ENCODE assay signal across 38 mouse cellular contexts in genomic region chr4:136588003-136588402, GRCm38 (mm10). TPM values are rescaled to one million over a fixed set of nuclear protein-coding genes. Genes with fewer than 3 reads are reported as not detected.
DNase-seq lines count a peak whose midpoint lies in the region; ATAC-seq and TF ChIP-seq lines count a peak whose summit lies in the region.
"Had no signal": no experiment of that assay in that cellular context is flagged by ENCODE, and none has a peak within 500 bp of the region (broad histone marks: within the 10 kb centered on the region; RNA-seq: fewer than 3 reads in every experiment).

No protein-coding gene starts in this region.

- H3K9ac ChIP-seq in liver, embryonic 14.5 days (replicated peaks): 0 out of 2 replicates have a peak overlapping the region, but pooled peaks have one; percentile 7
- no peak overlapping the region for H3K9ac ChIP-seq in forebrain, embryonic 15.5 days (replicated peaks)
- no peak overlapping the region for H3K9ac ChIP-seq in forebrain, postnatal 0 days
- H3K9ac ChIP-seq: embryonic facial prominence, embryonic 13.5 days; forebrain, embryonic 13.5 days; heart, embryonic 13.5 days; hindbrain, embryonic 14.5 days; midbrain, embryonic 12.5 days had no signal

- no peak for DNase-seq in liver, embryonic 14.5 days (ENCODE audit: low read depth in 3 of 3, low spot score in 3 of 3)
- no peak for DNase-seq in forebrain, postnatal 0 days
- DNase-seq: adrenal gland, adult 2 months; cerebellum, adult 11 months; cerebellum, adult 9-10 months; gastrocnemius, postnatal 36 days; heart, postnatal 10 days; kidney, adult 11 months; kidney, postnatal 14 days; lung, postnatal 4 days; retina, postnatal 1 day; right cerebral cortex, postnatal 14 days had no signal

- no peak for ATAC-seq in megakaryocyte, adult 5-6 weeks (ENCODE audit: poor library complexity, severe bottlenecking)
- ATAC-seq in common myeloid progenitor, adult 5-6 weeks (replicated peaks; ENCODE audit: low read depth, poor library complexity, severe bottlenecking): 0 out of 2 replicates have a peak, but pooled peaks have one; percentile 32
- ATAC-seq in liver, embryonic 14.5 days (ENCODE audit: insufficient read depth): peak; percentile 65
- ATAC-seq in forebrain, embryonic 15.5 days (replicated peaks): no peak
- no peak for ATAC-seq in forebrain, postnatal 0 days
- ATAC-seq in granulocyte monocyte progenitor cell, adult 5-6 weeks (replicated peaks; ENCODE audit: poor library complexity, severe bottlenecking): no peak
- ATAC-seq: activated CD4-positive, CD25-positive, alpha-beta regulatory T cell, adult 4 months; forebrain, embryonic 13.5 days had no signal

- peak overlapping the region; percentile 51 for H3K4me2 ChIP-seq in liver, embryonic 14.5 days (ENCODE audit: low read depth)
- H3K4me2 ChIP-seq in forebrain, embryonic 15.5 days (replicated peaks): no peak overlapping the region
- no peak overlapping the region for H3K4me2 ChIP-seq in forebrain, postnatal 0 days (ENCODE audit: low read depth)
- H3K4me2 ChIP-seq: embryonic facial prominence, embryonic 13.5 days; forebrain, embryonic 13.5 days; heart, embryonic 13.5 days; hindbrain, embryonic 14.5 days; midbrain, embryonic 12.5 days had no signal

- H3K27me3 ChIP-seq in megakaryocyte, embryonic 14.5 days (replicated peaks): no peaks in the 10 kb centered on the region
- H3K27me3 ChIP-seq in liver, embryonic 14.5 days (ENCODE audit: control insufficient read depth, insufficient read depth, low read length): no peaks in the 10 kb centered on the region
- H3K27me3 ChIP-seq in forebrain, embryonic 15.5 days: no peaks in the 10 kb centered on the region
- H3K27me3 ChIP-seq in forebrain, postnatal 0 days (ENCODE audit: insufficient read depth, low read length): no peaks in the 10 kb centered on the region
- H3K27me3 ChIP-seq: embryonic facial prominence, embryonic 13.5 days; forebrain, embryonic 13.5 days; heart, embryonic 13.5 days; midbrain, embryonic 12.5 days had no signal

- WGBS in liver, embryonic 14.5 days (ENCODE audit: insufficient replicate concordance): 14% methylated on average over 4 of the region's 4 CpGs
- 95% methylated on average over 4 of the region's 4 CpGs for WGBS in forebrain, embryonic 15.5 days
- 96% methylated on average over 4 of the region's 4 CpGs for WGBS in forebrain, postnatal 0 days

- peaks cover 61% of the 10 kb centered on the region for H3K36me3 ChIP-seq in megakaryocyte, embryonic 14.5 days (replicated peaks; ENCODE audit: low read length)
- H3K36me3 ChIP-seq in liver, embryonic 14.5 days (replicated peaks; ENCODE audit: control insufficient read depth, insufficient read depth, low read depth): peaks cover 2% of the 10 kb centered on the region; the same call in 1 of the 2 replicates
- peaks cover 13% of the 10 kb centered on the region; the same call in 1 of the 2 replicates for H3K36me3 ChIP-seq in forebrain, embryonic 15.5 days
- peaks cover 2% of the 10 kb centered on the region; the same call in 1 of the 2 replicates for H3K36me3 ChIP-seq in forebrain, postnatal 0 days (ENCODE audit: insufficient read depth)

- peaks cover 68% of the 10 kb centered on the region for H3K4me1 ChIP-seq in megakaryocyte, embryonic 14.5 days
- peaks cover 6 to 8% of the 10 kb centered on the region in 2 experiments for H3K4me1 ChIP-seq in liver, embryonic 14.5 days (replicated peaks; ENCODE audit: control insufficient read depth in 2 of 2, insufficient read depth in 2 of 2, low read length in 1 of 2)
- H3K4me1 ChIP-seq in forebrain, embryonic 15.5 days: peaks cover 31% of the 10 kb centered on the region
- H3K4me1 ChIP-seq in forebrain, postnatal 0 days (ENCODE audit: insufficient read depth): no peaks in the 10 kb centered on the region

- no peak overlapping the region; the same call in 1 of the 2 replicates for H3K27ac ChIP-seq in liver, embryonic 14.5 days
- H3K27ac ChIP-seq in forebrain, embryonic 15.5 days (replicated peaks): no peak overlapping the region
- no peak overlapping the region for H3K27ac ChIP-seq in forebrain, postnatal 0 days (ENCODE audit: low read depth, low read length)
- H3K27ac ChIP-seq: forebrain, embryonic 13.5 days; heart, embryonic 13.5 days; hindbrain, embryonic 14.5 days; midbrain, embryonic 12.5 days had no signal

- no peak for TF ChIP-seq EP300 in liver, embryonic 14.5 days (IDR thresholded peaks at IDR 0.05; ENCODE audit: low read depth)

- H3K4me3 ChIP-seq in megakaryocyte, embryonic 14.5 days (replicated peaks): peak overlapping the region; percentile 50
- H3K4me3 ChIP-seq in liver, embryonic 14.5 days (ENCODE audit: insufficient read depth in 1 of 2, low read depth in 2 of 2, low read length in 2 of 2): no peak overlapping the region
- no peak overlapping the region for H3K4me3 ChIP-seq in forebrain, embryonic 15.5 days
- no peak overlapping the region for H3K4me3 ChIP-seq in forebrain, postnatal 0 days (ENCODE audit: low read depth, low read length)
- H3K4me3 ChIP-seq: embryonic facial prominence, embryonic 13.5 days; forebrain, embryonic 13.5 days; heart, embryonic 13.5 days; midbrain, embryonic 12.5 days had no signal

- H3K9me3 ChIP-seq in megakaryocyte, embryonic 14.5 days: no peaks in the 10 kb centered on the region
- no peaks in the 10 kb centered on the region for H3K9me3 ChIP-seq in liver, embryonic 14.5 days (ENCODE audit: control insufficient read depth, low read length)
- no peaks in the 10 kb centered on the region for H3K9me3 ChIP-seq in forebrain, embryonic 15.5 days
- no peaks in the 10 kb centered on the region for H3K9me3 ChIP-seq in forebrain, postnatal 0 days (ENCODE audit: low read length)
- H3K9me3 ChIP-seq: embryonic facial prominence, embryonic 13.5 days; forebrain, embryonic 13.5 days; heart, embryonic 13.5 days; midbrain, embryonic 12.5 days had no signal

- no peak for TF ChIP-seq CTCF in liver, embryonic 14.5 days (IDR thresholded peaks at IDR 0.05; ENCODE audit: low read depth)
- TF ChIP-seq CTCF in forebrain, postnatal 0 days (IDR thresholded peaks at IDR 0.05; ENCODE audit: low read depth): no peak

RNA-seq across cellular contexts. Expression of gene Kdm1a, which starts 14.5 kb away (rescaled TPM):
- polyA plus RNA-seq in megakaryocyte, embryonic 14.5 days (2012; ENCODE audit: insufficient read depth, low replicate concordance): 7.1 and 8.2 TPM in 2 replicates
- 24.1 and 25.8 TPM in 2 replicates for total RNA-seq in megakaryocyte, adult 5-6 weeks (2015)
- total RNA-seq in megakaryocyte, adult 5-6 weeks (2017): 36.6 and 48.6 TPM in 2 replicates
- total RNA-seq in common myeloid progenitor, adult 5-6 weeks (2017): 91.9 and 106 TPM in 2 replicates
- polyA plus RNA-seq in liver, embryonic 14.5 days (2012; rRNA removed): 15.3 and 17.8 TPM in 2 replicates
- 12.0 and 14.0 TPM in 2 replicates for polyA plus RNA-seq in liver, embryonic 14.5 days (2014; fragmentation: Nextera tagmentation; extraction: Ambion mirVana)
- 94.3 and 108 TPM in 2 replicates for polyA plus RNA-seq in forebrain, embryonic 15.5 days (2015; fragmentation: Nextera tagmentation; extraction: Ambion mirVana)
- total RNA-seq in forebrain, postnatal 0 days (2014; rRNA removed): 216 and 242 TPM in 2 replicates
- 46.6 and 51.9 TPM in 2 replicates for polyA plus RNA-seq in forebrain, postnatal 0 days (2015; fragmentation: Nextera tagmentation; extraction: Ambion mirVana)
- 57.8 and 60.8 TPM in 2 replicates for total RNA-seq in granulocyte monocyte progenitor cell, adult 5-6 weeks (2014; fragmentation: Nextera tagmentation)
- total RNA-seq in granulocyte monocyte progenitor cell, adult 5-6 weeks (2017): 53.4 and 59.4 TPM in 2 replicates

RNA-seq across cellular contexts. Expression of gene Tex46, which starts 22.2 kb away (rescaled TPM):
- polyA plus RNA-seq in megakaryocyte, embryonic 14.5 days (2012; ENCODE audit: insufficient read depth, low replicate concordance): not detected in 2 replicates
- not detected in 2 replicates for total RNA-seq in megakaryocyte, adult 5-6 weeks (2015)
- total RNA-seq in megakaryocyte, adult 5-6 weeks (2017): not detected in 2 replicates
- total RNA-seq in common myeloid progenitor, adult 5-6 weeks (2017): not detected in 2 replicates
- polyA plus RNA-seq in liver, embryonic 14.5 days (2012; rRNA removed): not detected in 2 replicates
- polyA plus RNA-seq in liver, embryonic 14.5 days (2014; fragmentation: Nextera tagmentation; extraction: Ambion mirVana): not detected in 2 replicates
- polyA plus RNA-seq in forebrain, embryonic 15.5 days (2015; fragmentation: Nextera tagmentation; extraction: Ambion mirVana): not detected in 2 replicates
- not detected in 2 replicates for total RNA-seq in forebrain, postnatal 0 days (2014; rRNA removed)
- polyA plus RNA-seq in forebrain, postnatal 0 days (2015; fragmentation: Nextera tagmentation; extraction: Ambion mirVana): not detected in 2 replicates
- not detected in 2 replicates for total RNA-seq in granulocyte monocyte progenitor cell, adult 5-6 weeks (2014; fragmentation: Nextera tagmentation)
- not detected in 2 replicates for total RNA-seq in granulocyte monocyte progenitor cell, adult 5-6 weeks (2017)
- total RNA-seq: adrenal gland, adult 2 months; gastrocnemius, adult 18-20 months; gastrocnemius, postnatal 36 days; heart, adult 8-10 months; heart, postnatal 10 days; hematopoietic stem cell, adult 5-6 weeks; layer of hippocampus, adult 18-20 months; layer of hippocampus, postnatal 10 days; left cerebral cortex, adult 18-20 months; left cerebral cortex, postnatal 14 days; liver, adult 2 months had no signal
- polyA plus RNA-seq: activated CD4-positive, CD25-positive, alpha-beta regulatory T cell, adult 4 months; adrenal gland, adult 2 months; embryonic facial prominence, embryonic 13.5 days; forebrain, embryonic 13.5 days; frontal cortex, adult 2 months; heart, embryonic 13.5 days; hindbrain, embryonic 14.5 days; kidney, embryonic 14.5 days; limb, embryonic 11.5 days; liver, adult 2 months; lung, embryonic 16.5 days; midbrain, embryonic 12.5 days; neural tube, embryonic 14.5 days; small intestine, adult 2 months; stomach, embryonic 14.5 days had no signal

RNA-seq across cellular contexts. Expression of gene Lactbl1, which starts 34.4 kb away (rescaled TPM):
- polyA plus RNA-seq in megakaryocyte, embryonic 14.5 days (2012; ENCODE audit: insufficient read depth, low replicate concordance): 0.04 TPM in 1 of 2 replicates, not detected in the other
- not detected in 2 replicates for total RNA-seq in megakaryocyte, adult 5-6 weeks (2015)
- total RNA-seq in megakaryocyte, adult 5-6 weeks (2017): 0.16 TPM in 1 of 2 replicates, not detected in the other
- not detected in 2 replicates for total RNA-seq in common myeloid progenitor, adult 5-6 weeks (2017)
- 0.01 TPM in 1 of 2 replicates, not detected in the other for polyA plus RNA-seq in liver, embryonic 14.5 days (2012; rRNA removed)
- not detected in 2 replicates for polyA plus RNA-seq in liver, embryonic 14.5 days (2014; fragmentation: Nextera tagmentation; extraction: Ambion mirVana)
- 0.05 TPM in 1 of 2 replicates, not detected in the other for polyA plus RNA-seq in forebrain, embryonic 15.5 days (2015; fragmentation: Nextera tagmentation; extraction: Ambion mirVana)
- total RNA-seq in forebrain, postnatal 0 days (2014; rRNA removed): 0.15 and 0.24 TPM in 2 replicates
- polyA plus RNA-seq in forebrain, postnatal 0 days (2015; fragmentation: Nextera tagmentation; extraction: Ambion mirVana): 0.05 and 0.10 TPM in 2 replicates
- total RNA-seq in granulocyte monocyte progenitor cell, adult 5-6 weeks (2014; fragmentation: Nextera tagmentation): 0.36 TPM in 1 of 2 replicates, not detected in the other
- total RNA-seq in granulocyte monocyte progenitor cell, adult 5-6 weeks (2017): 0.09 TPM in 1 of 2 replicates, not detected in the other
- total RNA-seq: adrenal gland, adult 2 months; gastrocnemius, adult 18-20 months; gastrocnemius, postnatal 36 days; heart, postnatal 10 days; layer of hippocampus, adult 18-20 months; left cerebral cortex, adult 18-20 months; liver, adult 2 months had no signal
- polyA plus RNA-seq: activated CD4-positive, CD25-positive, alpha-beta regulatory T cell, adult 4 months; adrenal gland, adult 2 months; embryonic facial prominence, embryonic 13.5 days; forebrain, embryonic 13.5 days; heart, embryonic 13.5 days; kidney, embryonic 14.5 days; limb, embryonic 11.5 days; liver, adult 2 months; lung, embryonic 16.5 days; neural tube, embryonic 14.5 days; small intestine, adult 2 months had no signal

Comparison
In these comparisons a context has a peak if more than half of its experiments do, and no peak if none do; other contexts are left out.
1. ATAC-seq: peak in common myeloid progenitor, adult 5-6 weeks (single experiment) and liver, embryonic 14.5 days (single experiment); none in megakaryocyte, adult 5-6 weeks (single experiment), forebrain, embryonic 15.5 days (single experiment), forebrain, postnatal 0 days (single experiment) and granulocyte monocyte progenitor cell, adult 5-6 weeks (single experiment).